Mouse (Mus musculus) common myeloid progenitor, adult 5-6 weeks (primary cell): ENCODE data around the gene Gstm3. TPM values are rescaled to one million over a fixed set of nuclear protein-coding genes. Genes with fewer than 3 reads are reported as not detected.
"Not testable (repeated sequence)": the region's sequence is repeated elsewhere in the genome, so short reads cannot be mapped to it uniquely, and the experiment has no call there.

Source experiments
- ATAC-seq: replicated peaks from 2 replicates; pipeline ENCODE4 v1.8.0; 2016; ENCODE audit warnings: low read depth, mild to moderate bottlenecking, moderate TSS enrichment, inconsistent platforms; ENCODE audit not compliant: poor library complexity, severe bottlenecking
- total RNA-seq: library from RNA; stranded (forward); fragments of 200-1000, 187-1606 nt; gene quantifications from 2 replicates; pipeline ENCODE4 v1.2.3, GENCODE M21; 2017

The Gstm3 gene
- not detected in 2 replicates for total RNA-seq

DNA sequence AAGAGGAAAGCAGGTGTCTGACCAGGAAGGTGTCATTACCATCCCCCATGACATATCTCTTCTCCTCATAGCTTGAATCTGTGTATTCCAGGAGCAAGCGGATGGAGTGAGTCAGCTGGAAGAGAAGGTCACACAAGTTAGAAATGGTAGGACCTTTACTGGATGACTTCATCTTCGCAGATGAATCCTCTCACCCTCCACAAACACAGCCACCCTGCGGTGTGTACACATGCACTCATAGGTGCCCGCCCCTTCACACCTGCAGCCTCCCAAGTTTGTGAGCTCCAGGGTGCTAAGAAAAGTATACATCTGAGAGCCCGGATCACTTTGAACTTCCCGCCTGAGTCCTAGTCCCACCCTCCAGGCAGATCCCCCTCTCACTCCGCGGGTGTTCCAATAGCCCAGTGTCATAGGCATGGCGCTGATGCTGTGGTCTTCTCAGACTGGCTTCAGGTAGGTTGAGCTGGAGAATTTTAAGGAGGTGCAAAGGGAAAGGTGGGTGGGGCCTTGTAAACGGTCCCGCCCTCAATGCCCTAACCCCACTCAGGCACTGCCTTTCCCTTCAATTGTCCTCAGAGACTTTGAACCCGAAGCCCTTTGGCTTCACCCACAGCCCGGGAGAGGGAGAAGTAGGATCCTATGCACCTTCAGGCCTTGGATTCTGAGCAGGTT is at the start of gene Gstm3:
Gene Gstm3, minus strand, starts transcription at position 560 of the 672 bp plus-strand sequence.
- ATAC-seq: no peak

DNA sequence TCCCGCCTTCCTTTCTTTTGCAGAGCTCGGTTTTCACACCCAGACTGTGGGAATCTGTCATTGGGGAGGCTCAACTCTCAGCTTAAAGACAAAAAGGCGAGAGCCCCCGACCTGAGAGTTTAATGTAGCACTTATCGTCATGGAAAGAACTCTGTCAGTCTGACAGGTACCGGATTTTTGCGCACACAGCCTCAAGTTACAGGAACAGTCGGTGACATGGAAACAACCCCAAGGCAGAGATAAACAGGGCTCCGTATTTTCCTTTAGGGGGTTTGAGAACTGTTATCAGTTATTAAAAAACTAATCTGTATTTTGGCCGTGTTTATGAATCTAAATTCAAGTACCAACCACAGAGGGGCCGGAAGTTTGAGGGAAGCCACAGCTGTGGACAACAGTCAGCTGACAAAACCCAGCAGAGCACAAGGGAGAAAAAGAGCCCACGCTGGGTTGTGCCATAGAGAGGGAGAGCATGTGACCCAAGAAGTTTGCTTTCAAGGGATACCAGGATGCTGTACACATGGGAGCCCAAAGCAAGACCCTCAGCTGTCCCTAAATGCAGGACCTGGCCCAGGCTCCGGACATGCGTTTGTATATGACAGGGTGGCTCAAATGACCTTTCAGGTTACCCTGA is 49.2 kb upstream of the Gstm3 start:
- ATAC-seq: peak; percentile 44

DNA sequence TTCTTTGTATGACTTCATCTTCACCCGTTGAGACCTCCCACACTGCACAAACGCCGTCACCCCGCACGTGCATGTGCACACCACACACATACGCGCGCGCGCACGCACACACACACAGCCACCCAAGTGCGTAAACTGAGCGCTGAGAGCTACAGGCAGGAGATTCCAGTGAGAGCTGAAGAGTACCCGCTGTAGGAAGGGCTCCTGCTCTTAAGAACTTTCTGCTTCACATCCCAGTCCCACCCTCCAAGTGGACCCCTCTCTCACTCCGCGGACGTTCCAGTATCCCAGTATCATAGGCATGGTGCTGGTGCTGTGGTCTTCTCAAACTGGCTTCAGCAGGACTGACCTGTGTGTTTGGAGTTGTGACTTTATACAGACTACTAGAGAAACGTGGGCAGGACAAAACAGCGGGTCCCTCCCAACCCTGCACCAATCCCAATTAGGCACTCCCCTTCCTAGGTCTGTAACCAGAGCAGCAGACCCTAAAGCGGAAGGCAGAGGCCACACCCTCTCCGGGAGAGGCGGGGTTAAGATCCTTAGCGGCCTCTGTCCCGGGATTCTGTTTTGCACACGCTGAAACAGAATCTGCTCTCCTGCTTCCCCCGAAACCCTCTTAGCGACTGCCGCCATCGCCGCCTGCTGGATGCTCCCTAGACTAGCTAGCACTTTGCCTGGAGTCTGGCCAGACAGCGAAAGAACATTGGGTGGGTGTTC is 48.5 kb upstream of the Gstm3 start, which contains the start of gene Gstm1:
Gene Gstm1, minus strand, starts transcription at position 501 of the 717 bp plus-strand sequence.
- ATAC-seq: peak; percentile 86

DNA sequence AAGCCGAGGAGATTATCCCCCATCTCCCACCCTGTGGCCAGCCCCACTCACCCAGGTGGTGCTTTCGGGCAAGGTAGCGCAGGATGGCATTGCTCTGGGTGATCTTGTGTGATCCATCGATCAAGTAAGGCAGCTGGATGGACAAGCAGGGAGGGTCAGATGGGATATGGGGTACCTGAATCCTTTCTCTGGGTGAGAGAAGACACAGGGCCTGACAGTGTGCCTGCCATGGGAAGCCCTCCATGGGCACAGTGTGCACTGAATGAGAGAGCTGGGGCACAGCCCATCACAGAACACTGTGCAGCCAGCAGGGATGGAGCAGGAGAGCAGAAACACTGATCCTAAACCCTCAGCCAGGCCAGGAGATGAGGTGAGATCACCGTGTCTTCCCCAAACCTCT is 47.4 kb upstream of the Gstm3 start:
- ATAC-seq: not testable (repeated sequence)

DNA sequence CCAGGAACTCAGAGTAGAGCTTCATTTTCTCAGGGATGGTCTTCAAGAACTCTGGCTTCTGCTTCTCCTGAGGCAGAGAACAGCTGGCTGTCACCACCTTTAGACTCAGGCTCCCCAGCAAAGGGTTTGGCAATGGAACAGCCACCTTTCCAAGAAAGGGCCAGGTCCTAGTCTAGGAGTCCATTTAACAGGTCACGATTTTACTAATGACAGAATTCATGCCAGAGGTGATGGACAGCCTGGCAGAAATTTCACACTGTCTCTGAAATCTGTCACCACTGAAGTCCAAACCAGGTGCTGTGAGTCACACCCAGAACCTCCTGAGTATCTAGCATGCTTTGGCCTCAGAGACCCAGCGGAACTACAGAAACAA is 45.9 kb upstream of the Gstm3 start:
- no peak for ATAC-seq

DNA sequence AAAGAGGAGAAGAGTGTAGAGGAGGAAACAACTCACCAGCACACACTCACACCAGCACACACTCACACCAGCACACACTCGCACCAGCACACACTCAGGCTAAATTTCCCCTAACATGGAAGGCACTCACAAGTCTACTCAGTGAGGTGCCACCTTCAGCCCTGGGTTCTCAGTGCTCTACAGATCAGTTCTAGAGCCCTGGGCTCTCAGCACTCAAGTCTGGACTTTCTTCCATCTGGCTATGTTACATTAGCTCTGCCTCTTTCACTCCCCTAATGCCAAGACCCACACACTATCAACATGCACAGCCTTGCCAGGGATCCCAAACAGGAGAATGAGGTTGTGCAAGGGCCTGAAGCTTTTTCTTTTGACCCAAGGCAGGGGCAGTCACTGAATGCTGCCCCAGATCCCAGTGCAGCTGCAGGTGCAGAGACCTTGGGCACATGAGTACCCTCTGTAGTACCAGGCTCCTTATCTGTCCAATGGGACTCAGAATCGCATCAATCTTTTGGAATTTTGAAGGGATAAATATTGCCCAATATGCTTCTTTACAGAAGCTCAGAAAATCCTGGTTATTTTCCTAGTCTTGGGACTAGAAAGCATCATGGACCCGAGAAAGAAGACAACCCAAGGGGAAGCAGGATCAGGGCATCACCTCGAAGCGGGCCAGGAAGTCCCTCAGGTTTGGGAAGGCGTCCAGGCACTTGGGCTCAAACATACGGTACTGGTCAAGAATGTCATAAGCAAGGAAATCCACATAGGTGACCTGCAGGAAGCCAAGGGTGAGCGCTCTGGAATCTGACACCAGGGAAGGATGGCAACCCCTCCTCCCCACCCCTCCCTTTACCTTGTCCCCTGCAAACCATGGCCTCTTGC is 45.3 kb upstream of the Gstm3 start:
- ATAC-seq: no peak

DNA sequence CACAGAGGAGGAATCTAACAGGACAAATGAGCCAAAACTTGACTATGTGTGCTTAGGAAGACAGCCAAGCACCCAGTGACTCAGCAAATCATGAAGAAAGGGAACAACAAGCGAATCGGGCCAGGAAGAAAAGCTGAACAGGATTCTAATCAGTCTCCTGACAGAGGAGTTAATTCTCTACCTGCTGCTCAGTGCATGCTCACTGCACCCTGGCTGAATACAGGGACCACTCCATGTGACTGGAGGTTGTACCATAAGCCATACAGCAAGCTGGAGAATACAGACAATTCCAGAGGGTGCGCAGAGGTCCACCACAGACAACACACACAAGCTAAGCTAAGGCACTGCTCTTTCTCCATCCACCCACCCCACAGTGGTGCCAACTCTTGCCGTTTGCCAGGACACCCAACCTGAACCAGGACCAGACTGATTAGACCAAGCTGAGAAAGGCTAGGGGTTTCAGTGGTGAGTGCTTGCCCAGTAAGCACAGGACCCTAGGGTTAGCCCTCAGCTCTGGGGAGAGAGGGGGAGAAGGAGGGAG is 44.3 kb upstream of the Gstm3 start:
- no peak for ATAC-seq

DNA sequence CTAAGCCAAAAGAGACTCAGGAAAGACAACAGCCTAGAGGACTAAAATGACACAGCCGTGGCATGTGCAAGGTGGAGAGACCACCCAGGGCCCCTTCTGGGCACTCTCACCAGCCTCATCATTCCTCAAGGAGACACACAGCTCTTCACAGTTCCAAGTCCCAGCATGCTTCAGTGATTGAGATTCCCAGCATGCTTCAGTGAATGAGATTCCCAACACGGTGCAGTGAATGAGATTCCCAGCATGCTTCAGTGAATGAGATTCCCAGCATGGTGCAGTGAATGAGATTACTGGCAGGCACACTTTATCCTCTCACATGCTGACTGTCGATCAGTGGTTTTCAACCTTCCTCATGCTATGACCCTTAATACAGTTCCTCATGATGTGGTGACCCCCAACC is 42.5 kb upstream of the Gstm3 start:
- no peak for ATAC-seq

DNA sequence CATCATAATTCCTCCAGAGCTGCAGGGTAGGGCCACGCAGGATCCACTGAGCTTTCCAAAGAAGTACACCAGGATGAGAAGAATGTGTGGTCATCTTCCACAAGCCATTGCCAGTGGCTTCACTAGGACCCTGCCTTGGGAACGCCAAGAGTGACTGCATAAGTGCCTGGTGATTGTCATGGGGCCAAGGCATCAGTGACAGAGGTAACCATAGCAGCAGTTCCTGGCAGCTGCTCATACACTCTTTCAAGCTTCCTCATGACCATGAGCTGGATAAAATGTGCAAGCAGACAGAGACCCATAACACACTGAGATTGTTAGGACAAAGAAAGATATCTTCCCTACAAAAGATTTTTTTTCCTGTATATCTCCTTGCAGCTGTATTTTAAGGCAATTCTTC is 41.2 kb upstream of the Gstm3 start:
- no peak for ATAC-seq

DNA sequence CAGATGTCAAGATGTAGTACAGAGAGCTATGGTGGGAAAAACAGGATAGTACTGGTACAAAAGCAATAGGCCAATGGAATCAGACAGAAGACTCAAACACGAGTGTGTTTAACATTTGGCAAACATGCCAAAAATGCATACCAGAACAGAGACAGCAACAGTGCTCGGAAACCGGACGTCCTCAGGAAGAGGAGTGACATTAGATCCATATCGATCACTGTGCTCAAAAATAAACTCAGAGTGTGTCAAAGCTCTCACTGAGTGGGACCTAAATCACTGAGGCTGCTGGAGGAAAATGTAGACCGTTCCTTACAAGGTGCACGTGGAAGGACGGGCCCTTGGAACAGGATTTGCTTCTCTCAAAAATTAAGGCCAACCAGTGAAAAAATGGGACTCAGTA is 32.9 kb upstream of the Gstm3 start:
- ATAC-seq: no peak

DNA sequence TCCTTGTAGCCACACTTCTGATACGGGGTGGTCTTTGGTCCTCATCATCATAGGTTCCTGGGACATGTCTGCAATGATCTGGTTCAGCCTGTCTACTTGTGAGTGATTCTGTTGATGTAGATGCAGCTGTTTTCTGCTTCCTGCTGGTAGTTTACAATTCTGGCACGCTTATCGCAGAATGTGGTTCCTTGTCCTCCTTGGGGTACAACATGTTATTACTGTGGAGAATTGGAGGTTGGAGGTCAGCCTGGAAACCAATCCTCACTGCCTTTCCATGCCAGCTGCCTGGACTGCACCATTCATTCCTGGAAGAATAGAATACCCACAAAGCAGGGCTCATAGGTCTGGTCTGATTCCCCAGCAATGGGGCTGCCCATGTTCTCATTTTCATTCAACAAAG is 30.4 kb upstream of the Gstm3 start:
- ATAC-seq: no peak

DNA sequence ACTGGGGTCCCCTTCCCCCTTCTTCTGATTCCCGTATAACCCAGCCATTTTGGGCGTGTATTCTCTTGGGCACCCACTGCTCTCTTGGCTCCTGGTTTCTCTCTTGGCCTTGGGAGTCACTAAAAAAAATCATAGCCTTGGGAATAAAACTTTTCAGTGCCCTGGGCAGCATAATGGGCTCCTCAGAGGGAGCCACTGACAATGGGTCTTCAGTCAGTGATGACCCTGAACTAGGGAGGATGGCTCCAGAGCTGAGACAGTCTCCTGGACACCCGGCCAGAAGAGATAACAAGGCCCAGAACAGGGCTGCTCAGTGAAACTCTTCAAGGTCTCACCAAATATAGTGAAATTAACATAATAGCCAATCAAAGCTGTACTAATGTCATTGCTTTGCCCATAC is 29.5 kb upstream of the Gstm3 start:
- ATAC-seq: no peak

DNA sequence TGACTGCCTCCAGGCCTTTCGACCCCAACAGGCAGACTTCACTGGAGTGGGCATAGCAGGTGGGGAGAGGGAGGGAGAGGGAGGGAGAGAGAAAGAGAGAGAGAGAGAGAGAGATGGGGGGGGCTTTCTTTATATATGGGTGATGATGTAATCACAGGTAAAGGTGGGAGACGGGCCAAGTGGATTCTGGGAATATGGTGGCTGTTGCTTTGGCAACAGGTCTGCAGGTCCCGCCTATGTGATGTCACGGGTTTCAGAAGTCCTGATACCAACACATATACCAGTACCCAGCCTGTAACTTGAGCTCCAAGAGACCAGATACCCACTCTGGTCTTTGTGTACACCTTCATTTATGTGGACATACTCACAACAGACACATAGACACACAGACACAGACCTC is 27.5 kb upstream of the Gstm3 start:
- no peak for ATAC-seq

DNA sequence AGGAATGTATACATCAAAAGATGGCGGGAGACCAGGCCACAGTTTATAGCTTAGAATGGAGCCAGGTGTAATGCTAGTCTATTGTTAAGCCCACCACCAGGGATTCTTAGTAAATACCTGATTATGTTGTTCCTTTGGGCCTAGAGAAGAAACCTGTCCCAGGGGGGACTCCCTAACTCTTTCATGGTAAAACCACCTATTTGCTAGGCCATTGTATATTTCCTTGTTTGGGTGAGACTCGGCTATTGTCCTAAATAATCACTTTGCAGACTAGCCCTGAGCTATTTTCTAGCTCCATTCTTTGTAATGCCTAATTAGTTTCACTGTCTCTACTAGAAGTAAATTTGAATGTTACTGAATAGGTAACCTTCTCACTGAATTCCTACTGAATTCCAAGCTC is 26.9 kb upstream of the Gstm3 start:
- not testable (repeated sequence) for ATAC-seq

DNA sequence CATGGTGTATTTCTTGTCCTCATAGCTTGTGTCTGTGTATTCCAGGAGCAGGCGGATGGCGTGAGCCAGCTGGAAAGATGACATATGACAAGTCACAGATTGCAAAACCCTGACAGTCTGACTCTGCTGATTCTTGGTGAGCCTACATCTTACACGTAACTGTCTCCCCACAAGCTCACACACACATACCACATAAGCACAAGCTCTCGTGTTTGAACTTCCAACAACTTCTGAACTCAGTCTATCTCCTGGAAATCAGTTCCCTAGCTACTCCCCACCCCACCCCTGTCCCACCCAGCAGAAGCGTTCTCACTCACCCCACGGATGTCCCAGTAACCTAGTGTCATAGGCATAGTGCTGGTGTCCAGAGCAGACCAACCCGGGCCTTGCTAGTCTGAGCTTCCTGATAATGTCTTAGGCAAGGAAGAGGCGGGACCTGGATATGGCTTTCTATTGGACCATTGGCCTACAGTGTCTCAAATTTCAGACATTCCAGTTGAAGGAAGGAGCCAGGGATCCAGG is 17.0 kb upstream of the Gstm3 start, which contains the start of gene Gstm2:
Gene Gstm2, minus strand, starts transcription at position 413 of the 522 bp plus-strand sequence.
- no peak for ATAC-seq

DNA sequence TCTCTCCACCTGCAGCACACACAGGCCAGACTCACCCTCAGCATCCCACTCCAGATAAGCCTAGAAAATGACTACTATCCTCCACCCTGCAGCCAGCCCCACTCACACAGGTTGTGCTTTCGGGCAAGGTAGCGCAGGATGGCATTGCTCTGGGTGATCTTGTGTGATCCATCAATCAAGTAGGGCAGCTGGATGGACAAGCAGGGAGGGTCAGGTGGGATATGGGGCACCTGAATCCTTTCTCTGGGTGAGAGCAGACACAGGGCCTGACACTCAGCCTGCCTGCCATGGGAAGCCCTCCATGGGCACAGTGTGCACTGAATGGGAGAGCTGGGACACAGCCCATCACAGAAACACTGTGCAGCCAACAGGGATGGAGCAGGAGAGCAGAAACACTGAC is 16.1 kb upstream of the Gstm3 start:
- not testable (repeated sequence) for ATAC-seq

DNA sequence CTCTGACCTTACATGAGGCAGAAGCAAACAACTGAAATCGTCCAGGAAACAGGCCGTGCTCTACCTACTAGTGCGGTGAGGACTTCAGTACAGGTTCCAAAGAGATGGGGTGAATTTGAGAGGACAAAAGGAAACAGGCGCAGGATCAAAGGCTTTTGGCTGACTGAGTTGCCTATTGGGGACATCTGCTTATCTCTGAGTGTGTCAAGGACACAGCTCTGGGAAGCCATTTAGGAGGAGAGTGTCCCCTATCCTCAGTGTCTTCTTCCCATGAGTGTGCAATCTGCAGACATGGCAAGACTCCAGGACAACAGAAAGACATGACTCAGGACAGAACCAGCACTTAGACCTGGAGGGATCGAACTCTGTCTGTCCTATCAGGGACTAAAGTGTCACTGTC is 15.4 kb upstream of the Gstm3 start:
- no peak for ATAC-seq

DNA sequence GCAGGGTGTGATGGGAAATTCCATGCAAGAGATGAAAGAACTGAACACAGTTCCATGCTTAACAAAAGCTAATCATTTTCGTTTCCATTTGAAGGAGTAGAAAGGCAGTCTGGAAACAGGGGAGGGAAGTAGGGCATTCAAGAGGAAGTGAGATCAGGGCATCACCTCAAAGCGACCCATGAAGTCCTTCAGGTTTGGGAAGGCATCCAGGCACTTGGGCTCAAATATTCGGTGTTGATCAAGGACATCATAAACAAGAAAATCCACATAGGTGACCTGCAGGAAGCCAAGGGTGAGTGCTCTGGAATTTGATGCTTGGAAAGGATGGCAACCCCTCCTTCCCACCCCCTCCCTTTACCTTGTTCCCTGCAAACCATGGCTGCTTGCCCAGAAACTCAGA is 14.7 kb upstream of the Gstm3 start:
- 0 out of 2 replicates have a peak, but pooled peaks have one; percentile 15 for ATAC-seq

DNA sequence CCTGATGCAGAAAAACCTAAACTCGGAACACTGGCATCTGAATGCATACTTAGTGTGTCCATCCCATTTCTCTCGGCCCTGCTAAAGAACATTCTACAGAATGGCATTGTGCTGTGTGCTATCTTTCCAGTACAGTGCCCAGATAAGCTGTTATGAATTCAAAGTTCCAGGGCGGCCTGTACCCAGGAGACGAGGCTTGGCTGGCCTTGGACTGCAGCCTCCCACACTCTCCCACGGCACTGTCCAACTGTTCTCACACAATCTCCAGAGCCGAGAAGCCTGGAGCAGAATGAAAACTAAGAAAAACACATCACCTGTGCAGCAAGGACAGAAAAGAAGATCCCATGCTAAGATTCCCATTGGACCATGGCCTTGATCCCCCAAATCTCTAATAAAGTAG is 13.6 kb upstream of the Gstm3 start:
- no peak for ATAC-seq

DNA sequence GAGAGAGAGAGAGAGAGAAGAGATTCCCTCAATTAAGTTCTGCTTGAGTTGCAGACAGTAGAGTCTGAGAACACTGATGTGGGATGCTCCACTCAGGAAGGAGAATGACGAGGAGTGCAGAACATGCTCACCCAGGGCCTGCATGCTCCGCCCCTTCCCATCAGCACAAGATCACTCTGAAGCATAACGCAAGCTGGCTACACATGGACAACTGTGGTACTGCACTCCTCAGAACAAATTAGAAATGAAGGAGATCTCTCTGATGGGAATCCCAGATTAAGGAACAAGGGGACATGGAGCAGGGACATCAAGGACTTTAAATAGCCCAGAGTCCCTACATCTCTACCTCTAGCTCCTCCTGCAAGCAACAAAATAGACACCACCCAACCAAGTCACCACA is 12.2 kb upstream of the Gstm3 start:
- ATAC-seq: no peak
